Mouse (Mus musculus) kidney, postnatal 0 days (tissue): ENCODE data around the gene Nrbp1. TPM values are rescaled to one million over a fixed set of nuclear protein-coding genes. Genes with fewer than 3 reads are reported as not detected.
"Not testable (repeated sequence)": the region's sequence is repeated elsewhere in the genome, so short reads cannot be mapped to it uniquely, and the experiment has no call there.

Experiments
- ATAC-seq: fragments of 200-750 bp; cut with Nextera tagmentation; replicated peaks from 2 replicates; pipeline ENCODE4 v1.8.0; 2017; ENCODE audit warnings: low read depth, moderate number of reproducible peaks, moderate TSS enrichment, moderate library complexity; ENCODE audit not compliant: low FRiP score
- DNase-seq: peaks from one replicate; pipeline ENCODE4 v3.0.0-alpha.2; 2016; ENCODE audit warnings: low spot score
- H3K27ac ChIP-seq: fragments of 300-500 bp; sonication (generic); 2 replicates; pipeline ENCODE4 v1.5.1; 2014; ENCODE audit warnings: mild to moderate bottlenecking
- H3K27me3 ChIP-seq: fragments of 300-500 bp; sonication (generic); 2 replicates; pipeline ENCODE4 v1.6.1; 2014; ENCODE audit warnings: low read length, mixed read lengths; ENCODE audit not compliant: insufficient read depth
- H3K36me3 ChIP-seq: fragments of 300-500 bp; sonication (generic); 2 replicates; pipeline ENCODE4 v1.6.1; 2014; ENCODE audit warnings: low read length, mixed read lengths; ENCODE audit not compliant: insufficient read depth
- H3K4me1 ChIP-seq: fragments of 300-500 bp; sonication (generic); replicated peaks from 2 replicates; pipeline ENCODE4 v1.6.1; 2014; ENCODE audit warnings: antibody characterized with exemption, low read length, mixed read lengths; ENCODE audit not compliant: insufficient read depth
- H3K4me2 ChIP-seq: fragments of 300-500 bp; sonication (generic); 2 replicates; pipeline ENCODE4 v1.6.1; 2014; ENCODE audit warnings: mild to moderate bottlenecking, low read length, moderate library complexity, mixed read lengths
- H3K4me3 ChIP-seq: fragments of 300-500 bp; sonication (generic); replicated peaks from 2 replicates; pipeline ENCODE4 v1.5.1; 2014; ENCODE audit warnings: low read depth, low read length
- H3K9ac ChIP-seq: fragments of 300-500 bp; sonication (generic); 2 replicates; pipeline ENCODE4 v1.6.1; 2014; ENCODE audit warnings: low read depth, low read length
- H3K9me3 ChIP-seq: fragments of 300-500 bp; sonication (generic); replicated peaks from 2 replicates; pipeline ENCODE4 v1.6.1; 2016; ENCODE audit warnings: low read length, inconsistent platforms, mixed read lengths
- CTCF ChIP-seq: IDR thresholded peaks from 2 replicates; pipeline ENCODE4 v1.5.1; 2016; ENCODE audit warnings: antibody characterized with exemption, low read depth, mild to moderate bottlenecking, moderate library complexity
- WGBS: fragments of 180-500 bp; shearing (Covaris S2); extraction: QIAGEN DNeasy Blood & Tissue Kit; methylation state at CpG from one replicate; pipeline ENCODE4 v1.1.7; 2014; 5-methylcytosine and 5-hydroxymethylcytosine counted together
- polyA plus RNA-seq: library from polyadenylated mRNA; unstranded; fragments of >200 nt; fragmentation: Nextera tagmentation; extraction: Ambion mirVana; gene quantifications from 2 replicates; pipeline ENCODE4 v1.2.1, GENCODE M21; 2015

The Nrbp1 gene
- polyA plus RNA-seq, 1 experiment from 2014 or later: 116 TPM

DNA sequence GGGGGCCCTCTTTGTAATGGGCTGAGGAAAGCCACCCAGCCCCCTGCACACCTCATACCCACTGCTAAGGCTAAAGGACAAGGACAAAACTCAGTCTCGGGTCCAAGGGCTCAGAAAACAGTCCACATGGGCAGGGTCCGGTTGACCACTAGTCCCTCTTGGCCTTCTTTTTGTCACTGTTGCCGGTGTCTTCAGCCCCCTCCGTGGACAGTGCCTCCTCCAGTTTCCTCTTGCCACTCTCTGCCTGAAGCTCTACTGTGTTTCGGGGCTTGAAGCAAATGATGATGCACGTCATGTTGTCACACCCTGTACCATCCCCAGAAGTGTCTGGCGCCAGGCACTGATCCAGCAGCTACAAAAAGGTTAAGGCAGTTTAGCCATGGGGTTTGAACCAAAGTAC is 37.7 kb upstream of the Nrbp1 start:
- ATAC-seq (no peak), DNase-seq (no peak)
- Histone ChIP-seq H3K9ac (peak overlapping the region; percentile 59), H3K27ac (peak overlapping the region; percentile 92), H3K36me3 (peaks cover 37% of the 10 kb centered on the region), H3K9me3 (0 out of 2 replicates have a peak, but pooled peaks cover 3% of the 10 kb centered on the region), H3K4me2 (peak overlapping the region; percentile 71), H3K4me1 (peaks cover 9% of the 10 kb centered on the region; the same call in 1 of the 2 replicates), H3K27me3 (no peaks in the 10 kb centered on the region), H3K4me3 (no peak overlapping the region; the same call in 1 of the 2 replicates)
- WGBS: 86% methylated on average over 7 of the region's 7 CpGs
- no peak for TF ChIP-seq CTCF

- Histone ChIP-seq H3K36me3 (peaks cover 28% of the 10 kb centered on the region), H3K4me2 (no peak overlapping the region), H3K9me3 (0 out of 2 replicates have a peak, but pooled peaks cover 3% of the 10 kb centered on the region), H3K27ac (no peak overlapping the region), H3K4me3 (no peak overlapping the region), H3K9ac (no peak overlapping the region), H3K4me1 (peaks cover 9% of the 10 kb centered on the region; the same call in 1 of the 2 replicates), H3K27me3 (no peaks in the 10 kb centered on the region)
- DNase-seq (no peak), ATAC-seq (no peak)
- TF ChIP-seq CTCF: no peak
- WGBS: 91% methylated on average over 2 of the region's 2 CpGs
Observed at GRCm38 (mm10) chr5:31203866-31204265, 36.8 kb upstream of the Nrbp1 start.

- no peak for TF ChIP-seq CTCF
- Histone ChIP-seq H3K36me3 (peaks cover 22% of the 10 kb centered on the region), H3K9ac (no peak overlapping the region), H3K4me2 (no peak overlapping the region), H3K9me3 (0 out of 2 replicates have a peak, but pooled peaks cover 3% of the 10 kb centered on the region), H3K27ac (no peak overlapping the region), H3K4me1 (peaks cover 9% of the 10 kb centered on the region; the same call in 1 of the 2 replicates), H3K27me3 (no peaks in the 10 kb centered on the region), H3K4me3 (no peak overlapping the region)
- ATAC-seq (no peak), DNase-seq (no peak)
- WGBS: 93% methylated on average over 6 of the region's 6 CpGs
Observed at GRCm38 (mm10) chr5:31204421-31204820, 36.2 kb upstream of the Nrbp1 start.

GRCm38 (mm10) chr5:31216554-31216953 is 24.1 kb upstream of the Nrbp1 start:
- 87% methylated on average over 6 of the region's 6 CpGs for WGBS
- not testable (repeated sequence) for ATAC-seq, H3K9me3 ChIP-seq, DNase-seq, H3K9ac ChIP-seq, H3K36me3 ChIP-seq, H3K4me2 ChIP-seq, H3K27ac ChIP-seq, H3K27me3 ChIP-seq, H3K4me3 ChIP-seq, H3K4me1 ChIP-seq

GRCm38 (mm10) chr5:31218294-31218693 is 22.4 kb upstream of the Nrbp1 start:
- 57% methylated on average over 6 of the region's 7 CpGs for WGBS

DNA sequence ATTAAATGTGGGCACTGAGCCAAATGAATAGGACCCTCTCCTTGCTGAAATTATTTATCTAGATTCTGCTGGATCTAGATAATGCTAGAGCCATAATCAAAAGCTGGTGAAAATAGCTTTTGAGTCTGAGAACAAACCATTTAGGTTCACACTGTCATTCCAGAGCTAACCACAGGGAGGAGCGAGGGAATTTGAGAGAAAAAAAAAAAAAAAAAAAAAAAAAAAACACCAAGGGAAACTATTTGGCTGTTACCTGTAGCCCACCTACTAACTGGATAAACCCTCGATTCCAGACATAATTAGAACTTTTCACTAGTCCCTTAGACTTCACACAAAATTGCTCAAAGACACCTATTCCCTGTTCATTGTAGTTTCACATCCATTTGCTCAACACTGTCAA is 21.6 kb upstream of the Nrbp1 start:
- peak overlapping the region; percentile 89 for H3K4me3 ChIP-seq
- no peaks in the 10 kb centered on the region for H3K4me1 ChIP-seq
- peak; percentile 57 for TF ChIP-seq CTCF
- no peaks in the 10 kb centered on the region for H3K27me3 ChIP-seq
- no peak overlapping the region for H3K9ac ChIP-seq
- H3K36me3 ChIP-seq: no peaks in the 10 kb centered on the region
- no peak overlapping the region for H3K27ac ChIP-seq
- ATAC-seq: no peak
- peak; percentile 50 for DNase-seq
- H3K4me2 ChIP-seq: peak overlapping the region; percentile 85
- H3K9me3 ChIP-seq: no peaks in the 10 kb centered on the region
- WGBS: 0% methylated on average over 2 of the region's 2 CpGs

More at GRCm38 (mm10) chr5:31218294-31218693, 22.4 kb upstream of the Nrbp1 start:
- H3K4me2 ChIP-seq: no peak overlapping the region
- no peak overlapping the region for H3K9ac ChIP-seq
- ATAC-seq: no peak
- DNase-seq: no peak
- H3K27ac ChIP-seq: no peak overlapping the region
- H3K36me3 ChIP-seq: no peaks in the 10 kb centered on the region
- TF ChIP-seq CTCF: no peak
- H3K9me3 ChIP-seq: no peaks in the 10 kb centered on the region
- no peak overlapping the region for H3K4me3 ChIP-seq
- no peaks in the 10 kb centered on the region for H3K27me3 ChIP-seq
- no peaks in the 10 kb centered on the region for H3K4me1 ChIP-seq

DNA sequence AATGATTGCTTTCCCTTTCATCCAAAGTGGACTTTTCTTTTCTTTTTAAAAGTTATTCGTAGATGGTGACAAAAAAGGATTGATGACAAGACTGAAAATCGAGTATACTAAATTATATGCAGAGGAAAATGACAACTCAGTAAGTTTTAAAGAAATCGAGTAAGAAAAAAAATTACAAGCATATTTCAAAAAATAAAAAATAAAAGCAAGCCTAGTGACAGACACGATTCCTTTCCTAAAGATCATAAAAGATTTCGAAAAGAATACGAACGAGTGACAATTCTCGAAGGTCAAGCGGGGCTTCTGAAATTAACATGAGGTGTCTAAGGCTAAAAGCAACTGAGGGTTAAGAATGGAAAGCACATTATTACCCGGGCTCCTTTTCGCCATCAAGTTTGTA is 21.2 kb upstream of the Nrbp1 start:
- TF ChIP-seq CTCF: no peak
- H3K9me3 ChIP-seq: no peaks in the 10 kb centered on the region
- peak overlapping the region; percentile 81 for H3K9ac ChIP-seq
- no peaks in the 10 kb centered on the region for H3K36me3 ChIP-seq
- 0 out of 2 replicates have a peak overlapping the region, but pooled peaks have one; percentile 93 for H3K27ac ChIP-seq
- H3K4me1 ChIP-seq: no peaks in the 10 kb centered on the region
- H3K27me3 ChIP-seq: no peaks in the 10 kb centered on the region
- peak overlapping the region; percentile 85 for H3K4me2 ChIP-seq
- ATAC-seq (no peak), DNase-seq (no peak)
- peak overlapping the region; percentile 89 for H3K4me3 ChIP-seq
- 1% methylated on average over 11 of the region's 11 CpGs for WGBS
